In genomic region chr2:30414101-30414500, GRCm38 (mm10) we compare ENCODE assay signal across 8 mouse cellular contexts. TPM values are rescaled to one million over a fixed set of nuclear protein-coding genes. Genes with fewer than 3 reads are reported as not detected.
DNase-seq lines count a peak whose midpoint lies in the region; ATAC-seq and TF ChIP-seq lines count a peak whose summit lies in the region.

No protein-coding gene starts in this region.

- H3K4me2 ChIP-seq in hindbrain, embryonic 13.5 days, result peak overlapping the region; percentile 73
- peak overlapping the region; percentile 64 for H3K4me2 ChIP-seq in midbrain, postnatal 0 days (ENCODE audit: low read depth, low read length, poor library complexity, severe bottlenecking)

- H3K9ac ChIP-seq in hindbrain, embryonic 13.5 days, result peak overlapping the region; percentile 96
- H3K9ac ChIP-seq in midbrain, postnatal 0 days (replicated peaks; ENCODE audit: low read length, poor library complexity, severe bottlenecking), result no peak overlapping the region

- no peak for ATAC-seq in hindbrain, embryonic 13.5 days (ENCODE audit: low FRiP score)
- no peak for ATAC-seq in midbrain, postnatal 0 days (ENCODE audit: low FRiP score)

- intact Hi-C loops in left cerebral cortex, adult 2 months (cut with DNase I), result loop anchor here (5.0 kb wide), 1 partner anchor 52 kb away; the partner anchor contains the start of gene Miga2

- TF ChIP-seq CTCF in left cerebral cortex, adult 2 months (IDR thresholded peaks at IDR 0.05), result no peak
- TF ChIP-seq CTCF in midbrain, postnatal 0 days (IDR thresholded peaks at IDR 0.05), result no peak

- peak overlapping the region; percentile 96 for H3K4me3 ChIP-seq in left cerebral cortex, adult 2 months
- peak overlapping the region; percentile 88 for H3K4me3 ChIP-seq in hindbrain, embryonic 13.5 days
- no peak overlapping the region for H3K4me3 ChIP-seq in midbrain, postnatal 0 days (ENCODE audit: low read depth, low read length)

- peaks cover 54% of the 10 kb centered on the region for H3K4me1 ChIP-seq in hindbrain, embryonic 13.5 days (replicated peaks)
- peaks cover 9% of the 10 kb centered on the region for H3K4me1 ChIP-seq in midbrain, postnatal 0 days (ENCODE audit: insufficient read depth, low read length)

- WGBS in hindbrain, embryonic 13.5 days, result 90% methylated on average over 4 of the region's 4 CpGs
- 94% methylated on average over 4 of the region's 4 CpGs for WGBS in midbrain, postnatal 0 days

- peak overlapping the region; percentile 99 for H3K27ac ChIP-seq in left cerebral cortex, adult 2 months
- no peak overlapping the region for H3K27ac ChIP-seq in hindbrain, embryonic 13.5 days
- H3K27ac ChIP-seq in midbrain, postnatal 0 days (ENCODE audit: low read depth, low read length), result no peak overlapping the region

- H3K9me3 ChIP-seq in hindbrain, embryonic 13.5 days, result no peaks in the 10 kb centered on the region
- no peaks in the 10 kb centered on the region for H3K9me3 ChIP-seq in midbrain, postnatal 0 days (ENCODE audit: low read length)

- peaks cover 36% of the 10 kb centered on the region for H3K36me3 ChIP-seq in hindbrain, embryonic 13.5 days
- peaks cover 26% of the 10 kb centered on the region for H3K36me3 ChIP-seq in midbrain, postnatal 0 days (ENCODE audit: insufficient read depth, low read length)

- peaks cover 3% of the 10 kb centered on the region; the same call in 1 of the 2 replicates for H3K27me3 ChIP-seq in hindbrain, embryonic 13.5 days
- H3K27me3 ChIP-seq in midbrain, postnatal 0 days (ENCODE audit: insufficient read depth, low read length), result no peaks in the 10 kb centered on the region

- peak; percentile 48 for DNase-seq in adrenal gland, adult 2 months
- no peak for DNase-seq in adrenal gland, adult 8-10 months
- DNase-seq in left cerebral cortex, adult 2 months (ENCODE audit: extremely low spot score in 1 of 2, low spot score in 2 of 2), result no peak
- no peak for DNase-seq in left cerebral cortex, adult 18-20 months (ENCODE audit: low spot score in 2 of 2)
- DNase-seq in midbrain, postnatal 0 days (ENCODE audit: low spot score), result no peak
- DNase-seq in spleen, postnatal 10 days (ENCODE audit: low spot score in 2 of 2), result no peak
- DNase-seq in urinary bladder, adult 18-20 months (ENCODE audit: low spot score in 2 of 2), result no peak

RNA-seq across cellular contexts. Expression of gene Crat, which starts 1.5 kb away (rescaled TPM):
- total RNA-seq in adrenal gland, adult 2 months (2021), result 100 to 1,000 TPM; 216 to 274 TPM
- 326 and 448 TPM in 2 replicates for polyA plus RNA-seq in adrenal gland, adult 2 months (2012; rRNA removed)
- total RNA-seq in adrenal gland, adult 8-10 months (2022), result 100 to 1,000 TPM in 1 of 4 experiments, 10 to 100 TPM in 3; 59.0 to 122 (median 95.3) TPM
- total RNA-seq in left cerebral cortex, adult 2 months (2021), result 10 to 100 TPM; 56.5 to 58.2 TPM
- total RNA-seq in left cerebral cortex, adult 18-20 months (2021), result 10 to 100 TPM; 53.7 to 57.3 TPM
- 22.1 and 24.0 TPM in 2 replicates for polyA plus RNA-seq in hindbrain, embryonic 13.5 days (2015; fragmentation: Nextera tagmentation; extraction: Ambion mirVana)
- total RNA-seq in midbrain, postnatal 0 days (2014; rRNA removed), result 32.6 and 38.0 TPM in 2 replicates
- polyA plus RNA-seq in midbrain, postnatal 0 days (2015; fragmentation: Nextera tagmentation; extraction: Ambion mirVana), result 24.9 and 27.4 TPM in 2 replicates

RNA-seq across cellular contexts. Expression of gene Ptpa, which starts 1.7 kb away (rescaled TPM):
- total RNA-seq in adrenal gland, adult 2 months (2021), result 100 to 1,000 TPM; 124 to 147 TPM
- polyA plus RNA-seq in adrenal gland, adult 2 months (2012; rRNA removed), result 235 and 242 TPM in 2 replicates
- 100 to 1,000 TPM; 135 to 153 (median 141) TPM for total RNA-seq in adrenal gland, adult 8-10 months (2022)
- 100 to 1,000 TPM; 177 to 178 TPM for total RNA-seq in left cerebral cortex, adult 2 months (2021)
- 100 to 1,000 TPM; 182 to 189 TPM for total RNA-seq in left cerebral cortex, adult 18-20 months (2021)
- 129 and 133 TPM in 2 replicates for polyA plus RNA-seq in hindbrain, embryonic 13.5 days (2015; fragmentation: Nextera tagmentation; extraction: Ambion mirVana)
- total RNA-seq in midbrain, postnatal 0 days (2014; rRNA removed), result 139 and 147 TPM in 2 replicates
- 138 and 141 TPM in 2 replicates for polyA plus RNA-seq in midbrain, postnatal 0 days (2015; fragmentation: Nextera tagmentation; extraction: Ambion mirVana)

RNA-seq across cellular contexts. Expression of gene Dolpp1, which starts 22.0 kb away (rescaled TPM):
- total RNA-seq in adrenal gland, adult 2 months (2021), result 10 to 100 TPM; 16.5 to 21.9 TPM
- 70.6 and 82.0 TPM in 2 replicates for polyA plus RNA-seq in adrenal gland, adult 2 months (2012; rRNA removed)
- 10 to 100 TPM; 18.0 to 24.2 (median 19.8) TPM for total RNA-seq in adrenal gland, adult 8-10 months (2022)
- 10 to 100 TPM; 25.8 to 26.8 TPM for total RNA-seq in left cerebral cortex, adult 2 months (2021)
- 10 to 100 TPM; 24.2 to 27.5 TPM for total RNA-seq in left cerebral cortex, adult 18-20 months (2021)
- polyA plus RNA-seq in hindbrain, embryonic 13.5 days (2015; fragmentation: Nextera tagmentation; extraction: Ambion mirVana), result 51.2 and 53.9 TPM in 2 replicates
- 96.2 and 103 TPM in 2 replicates for total RNA-seq in midbrain, postnatal 0 days (2014; rRNA removed)
- polyA plus RNA-seq in midbrain, postnatal 0 days (2015; fragmentation: Nextera tagmentation; extraction: Ambion mirVana), result 56.6 and 59.7 TPM in 2 replicates

RNA-seq across cellular contexts. Expression of gene Miga2, which starts 50.1 kb away (rescaled TPM):
- total RNA-seq in adrenal gland, adult 2 months (2021), result 100 to 1,000 TPM in 1 of 2 experiments, 10 to 100 TPM in 1; 71.7 to 111 TPM
- polyA plus RNA-seq in adrenal gland, adult 2 months (2012; rRNA removed), result 55.8 and 68.1 TPM in 2 replicates
- total RNA-seq in adrenal gland, adult 8-10 months (2022), result 100 to 1,000 TPM in 1 of 4 experiments, 10 to 100 TPM in 3; 80.6 to 104 (median 91.1) TPM
- 100 to 1,000 TPM; 120 to 138 TPM for total RNA-seq in left cerebral cortex, adult 2 months (2021)
- total RNA-seq in left cerebral cortex, adult 18-20 months (2021), result 100 to 1,000 TPM; 108 to 120 TPM
- polyA plus RNA-seq in hindbrain, embryonic 13.5 days (2015; fragmentation: Nextera tagmentation; extraction: Ambion mirVana), result 27.0 and 33.1 TPM in 2 replicates
- total RNA-seq in midbrain, postnatal 0 days (2014; rRNA removed), result 64.2 and 72.3 TPM in 2 replicates
- polyA plus RNA-seq in midbrain, postnatal 0 days (2015; fragmentation: Nextera tagmentation; extraction: Ambion mirVana), result 28.7 and 34.8 TPM in 2 replicates

RNA-seq across cellular contexts. Expression of gene Sh3glb2, which starts 55.0 kb away (rescaled TPM):
- total RNA-seq in adrenal gland, adult 2 months (2021), result 10 to 100 TPM; 74.8 to 80.1 TPM
- 270 and 325 TPM in 2 replicates for polyA plus RNA-seq in adrenal gland, adult 2 months (2012; rRNA removed)
- 100 to 1,000 TPM in 2 of 4 experiments, 10 to 100 TPM in 2; 85.4 to 115 (median 101) TPM for total RNA-seq in adrenal gland, adult 8-10 months (2022)
- total RNA-seq in left cerebral cortex, adult 2 months (2021), result 100 to 1,000 TPM; 291 to 312 TPM
- total RNA-seq in left cerebral cortex, adult 18-20 months (2021), result 100 to 1,000 TPM; 295 to 306 TPM
- polyA plus RNA-seq in hindbrain, embryonic 13.5 days (2015; fragmentation: Nextera tagmentation; extraction: Ambion mirVana), result 146 and 160 TPM in 2 replicates
- total RNA-seq in midbrain, postnatal 0 days (2014; rRNA removed), result 375 and 403 TPM in 2 replicates
- polyA plus RNA-seq in midbrain, postnatal 0 days (2015; fragmentation: Nextera tagmentation; extraction: Ambion mirVana), result 185 and 199 TPM in 2 replicates
